Mouse (Mus musculus): ENCODE results near the gene Vmn1r100.
"Not testable (repeated sequence)": the region's sequence is repeated elsewhere in the genome, so short reads cannot be mapped to it uniquely, and the experiment has no call there.

The Vmn1r100 gene

GRCm38 (mm10) chr7:20417642-20418041 is at the start of gene Vmn1r100:
Gene Vmn1r100, plus strand, starts transcription at chr7:20417942.
- not testable (repeated sequence) for DNase-seq (ENCODE audit: low read depth, low spot score)

DNA sequence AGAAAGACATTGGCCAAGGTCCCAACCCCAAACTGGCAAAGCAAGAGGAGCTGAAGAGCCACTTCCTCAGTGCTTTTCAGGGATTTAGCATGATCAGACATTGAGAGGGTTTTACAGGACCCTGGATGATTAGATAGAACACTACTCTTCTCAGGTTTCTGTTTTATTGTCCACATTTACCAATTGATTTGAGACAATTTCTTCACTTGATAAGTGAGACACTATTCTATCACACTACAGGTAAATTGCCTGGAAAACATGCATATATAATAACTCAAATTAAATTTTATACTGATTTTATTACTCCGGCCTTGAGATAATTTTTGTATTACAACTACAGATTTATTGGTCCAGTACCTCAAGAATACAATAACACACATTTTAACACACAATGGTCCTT is 42.4 kb upstream of the Vmn1r100 start, which contains the start of gene Gm5728:
Gm5728 (minus strand) TSS at position 101 of the 400 bp plus-strand sequence.
- DNase-seq (ENCODE audit: low read depth, low spot score), result not testable (repeated sequence)

DNA sequence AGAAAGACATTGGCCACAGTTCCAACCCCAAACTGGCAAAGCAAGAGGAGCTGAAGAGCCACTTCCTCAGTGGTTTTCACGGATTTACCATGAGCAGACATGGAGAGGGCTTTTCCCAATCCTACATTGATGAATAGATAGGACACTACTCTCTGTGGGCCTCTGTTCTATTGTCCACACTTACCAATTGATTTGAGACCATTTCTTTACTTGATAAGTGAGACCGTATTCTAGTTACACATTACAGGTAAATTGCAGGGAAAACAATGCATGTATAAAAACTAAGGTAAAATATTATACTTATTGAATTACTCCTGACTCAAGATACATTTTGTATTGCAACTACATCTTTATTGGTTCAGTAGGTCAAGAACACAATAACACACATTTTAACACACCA is 24.8 kb downstream of the Vmn1r100 start, which contains the start of gene Vmn1r101:
Vmn1r101 (minus strand) TSS at position 101 of the 400 bp plus-strand sequence.
- not testable (repeated sequence) for DNase-seq (ENCODE audit: low read depth, low spot score)

All from CD4-positive helper T cell, adult 2 months (primary cell).